Mouse (Mus musculus) testis, postnatal 14 days (tissue): ENCODE measurements around the gene Khdrbs2.
"Not testable (repeated sequence)": the region's sequence is repeated elsewhere in the genome, so short reads cannot be mapped to it uniquely, and the experiment has no call there.

Source experiments
- DNase-seq: peaks from one replicate; pipeline ENCODE4 v3.0.0; 2021; ENCODE audit warnings: low spot score

Khdrbs2 gene

DNA sequence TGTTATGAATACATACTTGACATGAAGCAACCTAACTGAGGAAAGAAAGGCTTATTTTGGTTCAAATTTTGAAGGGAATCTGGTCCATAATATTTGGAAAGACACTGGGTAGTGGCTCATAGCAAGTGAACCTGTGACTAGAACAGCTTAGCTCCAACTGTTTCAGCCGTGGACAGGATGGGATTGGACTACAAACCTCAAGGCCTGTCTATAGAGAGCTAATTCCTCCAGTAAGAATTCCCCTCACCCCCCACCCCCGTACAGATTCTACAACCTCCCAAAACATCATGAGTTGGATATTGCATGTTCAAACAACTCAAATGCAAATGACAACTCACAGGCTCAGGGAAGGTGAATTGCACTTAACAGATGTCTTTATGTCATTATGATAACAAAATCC lies 298.5 kb downstream of the Khdrbs2 start:
- no peak for DNase-seq

GRCm38 (mm10) chr1:32471502-32472214 lies 299.1 kb downstream of the Khdrbs2 start:
- no peak for DNase-seq

- no peak for DNase-seq
These were observed 315.4 kb downstream of the Khdrbs2 start for GRCm38 (mm10) chr1:32487944-32488343.

GRCm38 (mm10) chr1:32503381-32503780 lies 330.9 kb downstream of the Khdrbs2 start:
- DNase-seq = no peak

DNA sequence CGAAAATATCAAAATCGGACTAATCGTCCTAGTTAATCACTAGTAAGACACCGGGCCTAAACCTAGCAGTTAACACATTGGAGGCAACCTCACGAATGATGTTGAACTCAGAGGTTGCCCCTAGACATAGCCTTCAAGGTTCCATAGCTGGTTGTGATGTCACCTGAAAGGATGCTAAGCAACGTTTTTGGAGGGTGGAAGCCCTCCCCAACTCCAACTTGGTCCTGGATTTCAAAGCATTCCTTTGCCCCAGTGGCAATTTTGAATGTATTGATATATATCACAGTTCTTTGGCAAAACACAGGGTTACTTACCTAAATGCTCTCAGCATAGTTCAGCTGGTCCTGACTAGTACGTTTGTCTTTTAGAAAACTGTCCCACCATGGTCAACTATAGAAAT lies 374.7 kb downstream of the Khdrbs2 start, which contains the start of gene Gm5415:
TSS of gene Gm5415 (minus strand) at position 101 of the 400 bp plus-strand sequence.
- not testable (repeated sequence) for DNase-seq

DNA sequence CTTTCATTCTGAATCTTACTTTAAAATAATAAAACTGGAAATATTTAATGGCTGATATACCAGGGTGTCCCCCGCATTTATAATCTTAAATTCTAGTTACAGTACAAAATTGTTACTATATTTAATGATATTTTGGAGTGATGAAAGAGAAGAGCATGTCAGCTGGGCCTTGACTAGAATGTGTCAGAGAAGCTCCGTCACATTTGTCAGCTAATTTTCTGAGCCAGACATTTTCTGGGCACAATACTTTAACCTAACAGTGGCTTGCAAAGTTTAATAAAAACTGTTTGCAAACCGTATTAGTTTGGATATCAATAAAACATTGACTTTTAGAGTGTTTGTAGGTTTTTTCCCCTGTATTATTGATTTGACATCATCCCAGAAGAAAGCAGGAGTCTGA lies 380.9 kb downstream of the Khdrbs2 start:
- DNase-seq = no peak

DNA sequence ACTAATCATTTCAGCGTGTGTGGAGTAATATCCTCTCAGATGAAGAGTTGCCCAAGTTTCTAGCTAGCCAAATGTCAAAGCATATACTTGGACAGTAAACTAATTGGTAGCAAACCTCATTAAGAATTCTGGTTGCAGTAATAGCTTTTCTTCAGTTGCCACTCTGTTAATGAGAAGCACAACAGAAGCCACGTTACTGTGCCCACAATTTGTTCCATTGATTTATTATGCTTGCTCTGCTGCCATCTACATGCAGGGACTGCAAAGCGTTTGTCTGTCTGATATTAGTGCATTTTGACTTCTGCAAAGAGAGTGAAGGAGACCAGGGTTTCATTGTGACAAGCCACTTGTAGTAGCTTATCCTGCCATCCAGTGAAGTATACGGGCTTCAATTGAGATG lies 381.4 kb downstream of the Khdrbs2 start:
- no peak for DNase-seq

DNA sequence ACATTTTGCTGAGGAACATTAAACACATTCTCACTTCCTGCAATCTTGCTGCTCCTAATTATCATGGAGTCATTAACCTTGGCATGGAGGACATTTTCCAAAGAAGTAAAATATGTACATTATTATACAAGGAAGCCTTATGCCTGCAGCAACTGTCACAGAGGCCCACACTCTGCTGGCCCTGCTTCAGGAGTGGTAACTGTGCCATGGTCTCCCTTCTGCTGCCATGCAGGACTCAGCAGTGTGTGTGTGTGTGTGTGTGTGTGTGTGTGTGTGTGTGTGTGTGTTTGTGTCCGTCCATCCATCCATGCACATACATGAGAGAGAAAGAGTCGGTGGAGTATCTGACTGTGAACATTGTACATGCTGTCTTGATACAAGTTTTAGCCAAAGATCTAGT lies 396.4 kb downstream of the Khdrbs2 start:
- no peak for DNase-seq

GRCm38 (mm10) chr1:32626060-32626459 lies 453.5 kb downstream of the Khdrbs2 start:
- DNase-seq = no peak

DNA sequence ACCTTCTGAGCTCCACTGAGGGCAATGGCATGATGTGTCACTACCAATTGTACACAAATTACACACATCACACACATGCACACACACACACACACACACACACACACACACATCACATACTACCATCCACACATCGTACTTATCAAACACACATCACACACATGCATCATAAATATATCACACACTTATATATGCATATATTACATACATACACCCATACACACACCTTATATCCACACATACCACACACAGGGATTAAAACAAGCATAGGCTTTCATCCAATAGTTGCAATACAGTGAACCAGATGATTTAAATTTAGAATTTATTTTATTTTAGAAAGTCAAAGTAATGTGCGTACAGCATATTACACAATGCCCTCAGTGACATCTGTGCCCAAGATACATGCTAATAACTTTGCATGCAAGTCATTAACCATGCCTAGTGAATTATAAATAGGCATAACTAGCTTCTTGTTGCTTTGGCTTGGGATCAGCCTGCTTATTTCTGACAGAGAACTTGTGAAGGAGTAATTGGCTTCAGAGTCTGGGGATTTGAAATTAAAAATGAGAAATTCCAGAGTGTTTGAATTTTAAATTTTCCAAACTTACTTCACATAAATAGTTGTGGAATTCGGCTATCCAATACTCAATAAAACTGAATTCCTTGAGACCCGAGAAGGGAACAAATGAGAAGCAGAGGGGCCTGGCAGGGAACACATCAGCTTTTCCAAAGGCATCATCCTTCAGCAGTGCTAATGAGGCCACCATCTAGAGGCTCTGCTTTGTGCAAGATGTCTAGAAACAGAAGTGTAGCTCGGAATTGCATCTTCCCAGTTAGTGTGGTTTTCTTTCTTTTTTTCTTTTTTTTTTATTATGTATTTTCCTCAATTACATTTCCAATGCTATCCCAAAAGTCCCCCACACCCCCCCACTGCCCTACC lies 460.2 kb downstream of the Khdrbs2 start:
- no peak for DNase-seq

GRCm38 (mm10) chr1:32633404-32633803 lies 460.9 kb downstream of the Khdrbs2 start:
- no peak for DNase-seq

DNA sequence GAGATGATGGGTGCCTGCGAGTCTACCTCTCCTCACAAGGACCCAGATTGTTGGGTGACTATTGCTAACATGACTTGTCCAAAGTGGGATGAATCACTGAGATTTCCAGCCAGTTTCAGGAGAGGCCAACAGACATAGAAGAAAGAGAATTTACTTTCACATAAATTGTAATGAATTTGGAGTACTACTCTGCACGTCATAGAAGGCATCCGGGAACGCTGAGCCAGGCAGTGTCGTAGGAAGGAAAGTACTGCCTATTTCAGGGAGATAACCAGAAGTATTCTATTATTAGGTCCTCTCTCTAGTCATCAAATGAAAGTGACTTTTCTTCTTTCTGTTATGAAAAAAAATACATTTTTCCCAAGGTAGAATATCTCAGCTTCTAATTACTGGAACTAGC lies 466.6 kb downstream of the Khdrbs2 start:
- DNase-seq = no peak

DNA sequence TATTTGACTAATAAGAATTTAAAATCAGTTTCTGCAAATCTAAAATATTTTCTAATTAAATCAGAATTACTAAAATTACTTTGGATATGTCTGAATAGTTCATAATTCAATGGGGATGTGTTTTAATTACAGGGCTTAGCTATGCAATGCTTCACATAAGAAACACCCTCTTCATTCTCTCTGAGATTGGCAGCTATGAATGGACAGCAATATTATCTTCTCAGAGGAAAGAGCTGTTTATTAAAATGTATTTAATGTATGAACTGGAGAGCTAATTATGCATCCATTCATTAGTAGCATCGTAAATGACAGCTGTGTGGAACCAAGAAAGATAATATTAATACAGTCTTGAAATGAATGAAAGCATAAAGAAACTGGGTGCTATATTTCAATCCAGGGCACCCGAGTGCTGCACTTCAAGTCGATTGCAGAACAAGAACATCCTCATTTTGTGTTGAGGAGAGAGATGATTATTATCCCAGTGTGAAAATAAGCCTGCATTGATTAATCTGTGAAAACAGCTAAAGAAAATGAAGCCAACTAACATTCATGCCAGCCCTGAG lies 477.2 kb downstream of the Khdrbs2 start:
- DNase-seq = no peak

- DNase-seq = no peak
These were observed 521.3 kb downstream of the Khdrbs2 start for GRCm38 (mm10) chr1:32693806-32694205.

DNA sequence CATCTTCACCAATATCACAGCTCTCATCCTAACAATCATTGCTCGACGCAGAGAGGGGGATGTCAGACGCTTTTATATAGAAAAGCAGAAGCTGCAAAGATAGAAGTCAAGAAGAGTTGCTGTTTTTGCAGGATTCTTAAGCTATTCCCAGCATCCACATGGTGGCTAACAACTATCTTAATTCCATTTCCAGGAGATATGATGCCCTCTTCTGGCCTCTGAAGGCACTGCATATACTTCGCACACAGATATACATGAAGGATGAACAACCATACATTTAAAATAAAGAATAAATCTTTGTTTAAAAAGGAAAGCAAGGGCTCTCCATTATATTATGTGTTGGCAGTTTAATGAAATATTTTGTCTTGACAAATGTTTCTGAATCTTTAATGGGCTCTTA lies 527.6 kb downstream of the Khdrbs2 start:
- no peak for DNase-seq

GRCm38 (mm10) chr1:32701267-32701666 lies 528.8 kb downstream of the Khdrbs2 start:
- no peak for DNase-seq
